Mouse (Mus musculus) embryonic fibroblast, embryonic 13.5 days (primary cell): ENCODE measurements around the gene Eif4g3.

Experiments
- CTCF ChIP-seq: IDR thresholded peaks from 2 replicates; pipeline ENCODE4 v1.5.1; 2011; ENCODE audit warnings: mild to moderate bottlenecking, control low read depth, low read length, moderate library complexity, borderline replicate concordance; ENCODE audit not compliant: insufficient read depth
- POLR2A ChIP-seq: IDR thresholded peaks from 2 replicates; pipeline ENCODE4 v1.6.1; 2011; ENCODE audit warnings: low read depth, mild to moderate bottlenecking, control low read depth, low read length, moderate library complexity

GRCm38 (mm10) chr4:138127371-138127770, 134.5 kb downstream of the Eif4g3 start:
- no peak for TF ChIP-seq CTCF
- TF ChIP-seq POLR2A, result no peak
